Comparison of ENCODE assay signal across 8 mouse cellular contexts in the genomic region with DNA sequence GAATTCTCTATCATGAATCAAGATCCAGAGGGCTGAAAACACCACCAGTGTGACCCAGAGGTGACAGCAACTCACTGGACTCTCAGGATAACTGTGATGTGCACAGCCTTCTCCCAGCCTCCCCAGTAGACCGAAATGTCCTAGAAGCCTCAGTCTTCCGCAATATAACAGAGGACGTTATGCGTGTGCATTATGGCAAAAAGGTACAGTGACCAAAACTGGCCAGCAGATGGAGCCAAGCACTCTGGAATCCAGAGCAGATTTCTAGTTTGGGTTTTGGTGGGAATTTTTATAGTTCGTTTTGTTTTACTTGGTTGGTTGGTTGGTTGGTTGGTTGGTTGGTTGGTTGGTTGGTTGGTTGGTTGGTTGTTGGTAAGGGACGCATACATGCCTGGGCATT. TPM values are rescaled to one million over a fixed set of nuclear protein-coding genes. Genes with fewer than 3 reads are reported as not detected.
DNase-seq lines count a peak whose midpoint lies in the region; ATAC-seq and TF ChIP-seq lines count a peak whose summit lies in the region.

No protein-coding gene starts in this region.

- H3K4me3 ChIP-seq in kidney, embryonic 14.5 days (ENCODE audit: low read length), result no peak overlapping the region

- CTCF ChIA-PET in Patski (lab: Charles Lee), result no interaction called here

- no peaks in the 10 kb centered on the region for H3K9me3 ChIP-seq in kidney, embryonic 14.5 days (ENCODE audit: control insufficient read depth, low read length)

- no peaks in the 10 kb centered on the region for H3K27me3 ChIP-seq in kidney, embryonic 14.5 days (ENCODE audit: control insufficient read depth, insufficient read depth, low read length)
- H3K27me3 ChIP-seq in Patski, result no peaks in the 10 kb centered on the region

- no peak for ATAC-seq in CD4-positive, CD25-positive, alpha-beta regulatory T cell, adult 4 months
- ATAC-seq in kidney, embryonic 14.5 days (ENCODE audit: low FRiP score, low TSS enrichment), result no peak
- peak; percentile 36 for ATAC-seq in Patski

- peak; percentile 56 for DNase-seq in CD4-positive, CD25-positive, alpha-beta regulatory T cell, adult 2 months (ENCODE audit: low read depth, low spot score)
- DNase-seq in kidney, adult 18-20 months, result peak; percentile 45
- no peak for DNase-seq in Patski (ENCODE audit: low read depth, low spot score)
- DNase-seq in embryo, embryonic 11.5 days (ENCODE audit: low read depth, low spot score), result peak; percentile 29
- peak; percentile 42 to 54 for DNase-seq in left cerebral cortex, postnatal 25 days (ENCODE audit: low spot score in 2 of 2)
- peak; percentile 68 for DNase-seq in retina, postnatal 1 day

- no peaks in the 10 kb centered on the region for H3K36me3 ChIP-seq in kidney, embryonic 14.5 days (ENCODE audit: control insufficient read depth, insufficient read depth, low read length)

- H3K4me2 ChIP-seq in kidney, embryonic 14.5 days (replicated peaks; ENCODE audit: low read depth, low read length), result no peak overlapping the region

- 62% methylated on average over 6 of the region's 6 CpGs for WGBS in kidney, embryonic 14.5 days

- POLR2A ChIA-PET in Patski (lab: Charles Lee), result no interaction called here

- no peak overlapping the region for H3K9ac ChIP-seq in kidney, embryonic 14.5 days (ENCODE audit: low read depth, low read length)

- peak; percentile 78 for TF ChIP-seq CTCF in Patski (IDR thresholded peaks at IDR 0.05)

- in situ Hi-C loops in Patski (cut with MboI; ENCODE audit: low pct_unique_long_range_greater_than_20kb), result loop anchor here (10.0 kb wide), 1 partner anchor 300 kb away; no protein-coding TSS in a partner anchor

- intact Hi-C loops in left cerebral cortex, postnatal 25 days (cut with DNase I), result loop anchor here (2.0 to 5.0 kb wide), 2 partner anchors 302 to 460 kb away; no protein-coding TSS in a partner anchor

- H3K4me1 ChIP-seq in kidney, embryonic 14.5 days (ENCODE audit: control insufficient read depth, insufficient read depth, low read length), result no peaks in the 10 kb centered on the region

- H3K27ac ChIP-seq in kidney, embryonic 14.5 days (ENCODE audit: low read depth, low read length), result no peak overlapping the region

RNA-seq across cellular contexts. Expression of a gene that starts 43.3 kb away (rescaled TPM):
- polyA plus RNA-seq in CD4-positive, CD25-positive, alpha-beta regulatory T cell, adult 4 months (2017; shearing (Covaris generic)), result 100 to 1,000 TPM; 117 to 160 TPM
- 47.9 and 71.4 TPM in 2 replicates for polyA plus RNA-seq in kidney, embryonic 14.5 days (2014; fragmentation: Nextera tagmentation; extraction: Ambion mirVana)
- polyA plus RNA-seq in Patski (2021), result 56.3 TPM
- total RNA-seq in left cerebral cortex, postnatal 25 days (2021), result 10 to 100 TPM; 28.8 to 31.9 TPM

RNA-seq across cellular contexts. Expression of a gene that starts 43.3 kb away (rescaled TPM):
- 10 to 100 TPM; 44.6 to 46.0 TPM for polyA plus RNA-seq in CD4-positive, CD25-positive, alpha-beta regulatory T cell, adult 4 months (2017; shearing (Covaris generic))
- 39.6 and 52.6 TPM in 2 replicates for polyA plus RNA-seq in kidney, embryonic 14.5 days (2014; fragmentation: Nextera tagmentation; extraction: Ambion mirVana)
- 24.1 TPM for polyA plus RNA-seq in Patski (2021)
- 10 to 100 TPM; 22.7 to 24.9 TPM for total RNA-seq in left cerebral cortex, postnatal 25 days (2021)
